Mouse (Mus musculus): ENCODE results near the gene Agpat1. TPM values are rescaled to one million over a fixed set of nuclear protein-coding genes. Genes with fewer than 3 reads are reported as not detected.

Gene Agpat1
- total and polyA plus RNA-seq, 3 experiments: 11.2 to 47.4 (median 44.4) TPM

- dilution Hi-C loops (cut with MboI; ENCODE audit: extremely low pct_ligation_motif_present, extremely low pct_unique_long_range_greater_than_20kb, low sequenced_read_pairs) (no loop called here), in situ Hi-C loops (cut with MboI; ENCODE audit: low pct_ligation_motif_present, low pct_unique_long_range_greater_than_20kb, low sequenced_read_pairs) (no loop called here)
- Histone ChIP-seq H3K4me1 (ENCODE audit: control insufficient read depth in 1 of 2, insufficient read depth in 2 of 2) (peaks cover 16 to 25% of the 10 kb centered on the region in 2 experiments), H3K27me3 (replicated peaks) (no peaks in the 10 kb centered on the region), H3K4me3 (replicated peaks in 1 of 3; ENCODE audit: low read depth in 2 of 3, low read length in 2 of 3, poor library complexity in 1 of 3) (no peak overlapping the region), H3K4me2 (ENCODE audit: insufficient read depth, low read depth, poor library complexity, severe bottlenecking) (no peak overlapping the region), H3K36me3 (replicated peaks in 1 of 2; ENCODE audit: control insufficient read depth in 1 of 2, insufficient read depth in 1 of 2, low read length in 1 of 2) (peaks cover 52 to 83% of the 10 kb centered on the region in 2 experiments), H3K27ac (ENCODE audit: insufficient read depth, low read depth) (no peak overlapping the region), H3K9ac (ENCODE audit: insufficient read depth, low read depth) (no peak overlapping the region), H3K79me2 (replicated peaks; ENCODE audit: control insufficient read depth, extremely low read depth, insufficient read depth, poor library complexity, severe bottlenecking) (no peaks in the 10 kb centered on the region), H3K9me3 (replicated peaks; ENCODE audit: low read length) (no peaks in the 10 kb centered on the region)
- TF ChIP-seq ZKSCAN1 (IDR thresholded peaks at IDR 0.05; ENCODE audit: borderline replicate concordance, low read depth, low read length): no peak
- TF ChIP-seq JUND (conservative IDR thresholded peaks at IDR 0.05; ENCODE audit: low read depth, low read length): no peak
- TF ChIP-seq CTCF (conservative IDR thresholded peaks at IDR 0.05 in 1 of 2, IDR thresholded peaks at IDR 0.05 in 1 of 2; ENCODE audit: low read depth in 2 of 2, low read length in 2 of 2): peak in 1 of 2 experiments; percentile 43; a peak in 2 of 4 replicates
- no peak for TF ChIP-seq USF1 (IDR thresholded peaks at IDR 0.05; ENCODE audit: low read depth, low read length)
- DNase-seq (ENCODE audit: extremely low read depth): no peak
These were observed 47.6 kb downstream of the Agpat1 start for GRCm38 (mm10) chr17:34651507-34652221.

- Histone ChIP-seq H3K4me1 (ENCODE audit: control insufficient read depth in 1 of 2, insufficient read depth in 2 of 2) (peaks cover 16 to 24% of the 10 kb centered on the region in 2 experiments), H3K79me2 (replicated peaks; ENCODE audit: control insufficient read depth, extremely low read depth, insufficient read depth, poor library complexity, severe bottlenecking) (no peaks in the 10 kb centered on the region), H3K36me3 (replicated peaks in 1 of 2; ENCODE audit: control insufficient read depth in 1 of 2, insufficient read depth in 1 of 2, low read length in 1 of 2) (peaks cover 52 to 83% of the 10 kb centered on the region in 2 experiments), H3K27ac (ENCODE audit: insufficient read depth, low read depth) (no peak overlapping the region), H3K4me2 (ENCODE audit: insufficient read depth, low read depth, poor library complexity, severe bottlenecking) (no peak overlapping the region), H3K9ac (ENCODE audit: insufficient read depth, low read depth) (no peak overlapping the region), H3K9me3 (replicated peaks; ENCODE audit: low read length) (no peaks in the 10 kb centered on the region), H3K4me3 (replicated peaks in 1 of 3; ENCODE audit: low read depth in 2 of 3, low read length in 2 of 3, poor library complexity in 1 of 3) (no peak overlapping the region), H3K27me3 (replicated peaks) (no peaks in the 10 kb centered on the region)
- dilution Hi-C loops (cut with MboI; ENCODE audit: extremely low pct_ligation_motif_present, extremely low pct_unique_long_range_greater_than_20kb, low sequenced_read_pairs): no loop called here
- TF ChIP-seq POLR2AphosphoS2 (IDR thresholded peaks at IDR 0.05; ENCODE audit: low read depth, low read length) (0 out of 2 replicates have a peak, but pooled peaks have one; percentile 48), UBTF (IDR thresholded peaks at IDR 0.05; ENCODE audit: low read depth, low read length) (no peak)
- no peak for DNase-seq (ENCODE audit: extremely low read depth)
- in situ Hi-C loops (cut with MboI; ENCODE audit: low pct_ligation_motif_present, low pct_unique_long_range_greater_than_20kb, low sequenced_read_pairs): no loop called here
These were observed 48.5 kb downstream of the Agpat1 start for GRCm38 (mm10) chr17:34652546-34652945.

- Histone ChIP-seq H3K9me3 (replicated peaks; ENCODE audit: low read length) (no peaks in the 10 kb centered on the region), H3K27me3 (replicated peaks) (no peaks in the 10 kb centered on the region), H3K79me2 (replicated peaks; ENCODE audit: control insufficient read depth, extremely low read depth, insufficient read depth, poor library complexity, severe bottlenecking) (no peaks in the 10 kb centered on the region), H3K9ac (ENCODE audit: insufficient read depth, low read depth) (no peak overlapping the region), H3K4me2 (ENCODE audit: insufficient read depth, low read depth, poor library complexity, severe bottlenecking) (no peak overlapping the region), H3K4me3 (replicated peaks in 1 of 3; ENCODE audit: low read depth in 2 of 3, low read length in 2 of 3, poor library complexity in 1 of 3) (no peak overlapping the region), H3K27ac (ENCODE audit: insufficient read depth, low read depth) (no peak overlapping the region), H3K4me1 (ENCODE audit: control insufficient read depth in 1 of 2, insufficient read depth in 2 of 2) (peaks cover 16 to 20% of the 10 kb centered on the region in 2 experiments), H3K36me3 (replicated peaks in 1 of 2; ENCODE audit: control insufficient read depth in 1 of 2, insufficient read depth in 1 of 2, low read length in 1 of 2) (peaks cover 52 to 83% of the 10 kb centered on the region in 2 experiments)
- DNase-seq (ENCODE audit: extremely low read depth): no peak
- in situ Hi-C loops (cut with MboI; ENCODE audit: low pct_ligation_motif_present, low pct_unique_long_range_greater_than_20kb, low sequenced_read_pairs) (no loop called here), dilution Hi-C loops (cut with MboI; ENCODE audit: extremely low pct_ligation_motif_present, extremely low pct_unique_long_range_greater_than_20kb, low sequenced_read_pairs) (no loop called here)
- TF ChIP-seq CTCF (conservative IDR thresholded peaks at IDR 0.05 in 1 of 2, IDR thresholded peaks at IDR 0.05 in 1 of 2; ENCODE audit: low read depth in 2 of 2, low read length in 2 of 2) (no peak), RCOR1 (conservative IDR thresholded peaks at IDR 0.05; ENCODE audit: low read depth, low read length) (no peak), EP300 (IDR thresholded peaks at IDR 0.05; ENCODE audit: low read length) (no peak), USF1 (IDR thresholded peaks at IDR 0.05; ENCODE audit: low read depth, low read length) (no peak), MAFK (IDR thresholded peaks at IDR 0.05; ENCODE audit: insufficient replicate concordance, low read length) (no peak), ZKSCAN1 (IDR thresholded peaks at IDR 0.05; ENCODE audit: borderline replicate concordance, low read depth, low read length) (no peak), USF2 (conservative IDR thresholded peaks at IDR 0.05; ENCODE audit: low read depth, low read length) (no peak), BHLHE40 (IDR thresholded peaks at IDR 0.05; ENCODE audit: low read depth, low read length) (no peak), MXI1 (IDR thresholded peaks at IDR 0.05; ENCODE audit: low read depth, low read length) (no peak), POLR2A (IDR thresholded peaks at IDR 0.05; ENCODE audit: low read depth, low read length) (no peak), CHD2 (IDR thresholded peaks at IDR 0.05; ENCODE audit: low read length) (no peak), SMC3 (IDR thresholded peaks at IDR 0.05; ENCODE audit: low read depth, low read length) (no peak), ETS1 (conservative IDR thresholded peaks at IDR 0.05; ENCODE audit: low read depth, low read length) (no peak), NRF1 (IDR thresholded peaks at IDR 0.05; ENCODE audit: low read depth, low read length) (no peak), GABPA (IDR thresholded peaks at IDR 0.05; ENCODE audit: insufficient replicate concordance, low read depth, low read length) (no peak), MEF2A (IDR thresholded peaks at IDR 0.05; ENCODE audit: borderline replicate concordance, low read depth, low read length) (no peak), JUND (conservative IDR thresholded peaks at IDR 0.05; ENCODE audit: low read depth, low read length) (no peak)
These were observed 48.9 kb downstream of the Agpat1 start for GRCm38 (mm10) chr17:34652985-34653384.
